Mouse (Mus musculus): ENCODE measurements around the gene Il2rb.
A peak's percentile ranks its signal among the peaks of the same experiment; 100 is the strongest.

Il2rb gene

GRCm38 (mm10) chr15:78438973-78439372 lies 56.1 kb downstream of the Il2rb start:
- DNase-seq: no peak

- no peak for DNase-seq
These were observed 56.6 kb downstream of the Il2rb start for GRCm38 (mm10) chr15:78438505-78438904.

- DNase-seq: no peak
These were observed 57.1 kb downstream of the Il2rb start for GRCm38 (mm10) chr15:78438018-78438394.

- DNase-seq: peak; percentile 63
These were observed 57.6 kb downstream of the Il2rb start for GRCm38 (mm10) chr15:78437237-78438017.

- peak; percentile 90 for DNase-seq
These were observed 58.5 kb downstream of the Il2rb start for GRCm38 (mm10) chr15:78436380-78437192.

- DNase-seq: no peak
These were observed 59.4 kb downstream of the Il2rb start for GRCm38 (mm10) chr15:78435681-78436080.

GRCm38 (mm10) chr15:78434896-78435520 lies 60.1 kb downstream of the Il2rb start:
- DNase-seq: peak; percentile 59

GRCm38 (mm10) chr15:78431541-78432121 lies 63.4 kb downstream of the Il2rb start:
- DNase-seq: no peak

GRCm38 (mm10) chr15:78430874-78431273 lies 64.2 kb downstream of the Il2rb start:
- no peak for DNase-seq

GRCm38 (mm10) chr15:78429871-78430622 lies 65.0 kb downstream of the Il2rb start:
- DNase-seq: no peak
